Mouse (Mus musculus): Measurements from ENCODE around the gene Ddx19a.

- TF ChIP-seq USF1 (IDR thresholded peaks at IDR 0.05; ENCODE audit: low read depth) = no peak
- TF ChIP-seq FOSL1 (IDR thresholded peaks at IDR 0.05; ENCODE audit: insufficient read depth, low read length, poor library complexity, severe bottlenecking) = no peak
- no peak for TF ChIP-seq CTCF (IDR thresholded peaks at IDR 0.05; ENCODE audit: control insufficient read depth, insufficient read depth, insufficient read length)
- no peak for TF ChIP-seq CEBPB (IDR thresholded peaks at IDR 0.05; ENCODE audit: low read depth)
Measured at GRCm38 (mm10) chr8:111030045-111030444, 32.4 kb upstream of the Ddx19a start.

All from C2C12 (cell line).